Mouse (Mus musculus) stomach, embryonic 14.5 days (tissue): ENCODE results near the gene Kcns3. TPM values are rescaled to one million over a fixed set of nuclear protein-coding genes. Genes with fewer than 3 reads are reported as not detected.
"Not testable (repeated sequence)": the region's sequence is repeated elsewhere in the genome, so short reads cannot be mapped to it uniquely, and the experiment has no call there.

Source experiments
- ATAC-seq: fragments of 200-750 bp; cut with Nextera tagmentation; 2 replicates; pipeline ENCODE4 v1.8.0; 2017; ENCODE audit warnings: low read depth, moderate TSS enrichment; ENCODE audit not compliant: insufficient number of reproducible peaks, insufficient read depth, low FRiP score
- H3K27ac ChIP-seq: fragments of 300-500 bp; sonication (generic); 2 replicates; pipeline ENCODE4 v1.5.1; 2014; ENCODE audit warnings: mild to moderate bottlenecking, low read length, moderate library complexity, mixed read lengths
- H3K27me3 ChIP-seq: fragments of 300-500 bp; sonication (generic); 2 replicates; pipeline ENCODE4 v1.6.1; 2014; ENCODE audit warnings: low read length, control low read depth, mixed read lengths; ENCODE audit not compliant: control insufficient read depth, insufficient read depth
- H3K36me3 ChIP-seq: fragments of 300-500 bp; sonication (generic); 2 replicates; pipeline ENCODE4 v1.6.1; 2014; ENCODE audit warnings: mild to moderate bottlenecking, control low read depth, low read length, moderate library complexity, mixed read lengths; ENCODE audit not compliant: control insufficient read depth, insufficient read depth
- H3K4me1 ChIP-seq: fragments of 300-500 bp; sonication (generic); 2 replicates; pipeline ENCODE4 v1.6.1; 2014; ENCODE audit warnings: low read length, control low read depth, mixed read lengths; ENCODE audit not compliant: control insufficient read depth, insufficient read depth
- H3K4me2 ChIP-seq: fragments of 300-500 bp; sonication (generic); replicated peaks from 2 replicates; pipeline ENCODE4 v1.6.1; 2014; ENCODE audit warnings: low read depth, low read length, control low read depth
- H3K4me3 ChIP-seq: fragments of 300-500 bp; sonication (generic); 2 replicates; pipeline ENCODE4 v1.5.1; 2014; ENCODE audit warnings: low read depth, low read length, control low read depth
- H3K9ac ChIP-seq: fragments of 300-500 bp; sonication (generic); replicated peaks from 2 replicates; pipeline ENCODE4 v1.6.1; 2014; ENCODE audit warnings: low read depth, mild to moderate bottlenecking, control low read depth, low read length, moderate library complexity, mixed read lengths
- H3K9me3 ChIP-seq: fragments of 300-500 bp; sonication (generic); 2 replicates; pipeline ENCODE4 v1.6.1; 2016; ENCODE audit warnings: low read depth, low read length, control low read depth; ENCODE audit not compliant: control insufficient read depth
- WGBS: fragments of 180-500 bp; shearing (Covaris S2); extraction: QIAGEN DNeasy Blood & Tissue Kit; methylation state at CpG from one replicate; pipeline ENCODE4 v1.1.7; 2014; 5-methylcytosine and 5-hydroxymethylcytosine counted together
- polyA plus RNA-seq: library from polyadenylated mRNA; unstranded; fragments of >200 nt; fragmentation: Nextera tagmentation; extraction: Ambion mirVana; gene quantifications from 2 replicates; pipeline ENCODE4 v1.2.1, GENCODE M21; 2014

The Kcns3 gene
- polyA plus RNA-seq, 1 experiment from 2014 or later = 19.8 TPM

DNA sequence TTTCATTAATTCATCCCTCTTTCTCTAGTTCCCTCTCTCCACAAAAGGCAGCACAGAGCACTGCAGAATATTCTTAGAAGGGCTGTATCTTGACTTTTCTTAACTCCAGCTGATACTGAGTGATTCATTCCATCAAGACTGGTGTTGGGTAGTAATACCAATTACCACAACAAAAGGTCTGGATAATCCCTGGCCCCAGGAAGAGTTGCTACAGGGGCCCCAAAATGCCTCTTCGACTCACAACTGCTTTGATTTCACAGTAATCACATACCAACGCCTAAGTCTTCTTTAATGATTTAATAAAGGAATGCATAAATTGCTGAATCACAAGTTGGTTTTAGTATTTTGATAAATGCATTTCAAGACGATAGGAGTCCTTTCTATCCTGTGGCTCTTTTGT is 21.7 kb downstream of the Kcns3 start:
- no peaks in the 10 kb centered on the region for H3K4me1 ChIP-seq
- no peak overlapping the region for H3K4me3 ChIP-seq
- no peak for ATAC-seq
- H3K27ac ChIP-seq = no peak overlapping the region
- 51% methylated on average over 3 of the region's 3 CpGs for WGBS
- no peaks in the 10 kb centered on the region for H3K9me3 ChIP-seq
- H3K27me3 ChIP-seq = no peaks in the 10 kb centered on the region
- no peaks in the 10 kb centered on the region for H3K36me3 ChIP-seq
- no peak overlapping the region for H3K9ac ChIP-seq
- H3K4me2 ChIP-seq = no peak overlapping the region

DNA sequence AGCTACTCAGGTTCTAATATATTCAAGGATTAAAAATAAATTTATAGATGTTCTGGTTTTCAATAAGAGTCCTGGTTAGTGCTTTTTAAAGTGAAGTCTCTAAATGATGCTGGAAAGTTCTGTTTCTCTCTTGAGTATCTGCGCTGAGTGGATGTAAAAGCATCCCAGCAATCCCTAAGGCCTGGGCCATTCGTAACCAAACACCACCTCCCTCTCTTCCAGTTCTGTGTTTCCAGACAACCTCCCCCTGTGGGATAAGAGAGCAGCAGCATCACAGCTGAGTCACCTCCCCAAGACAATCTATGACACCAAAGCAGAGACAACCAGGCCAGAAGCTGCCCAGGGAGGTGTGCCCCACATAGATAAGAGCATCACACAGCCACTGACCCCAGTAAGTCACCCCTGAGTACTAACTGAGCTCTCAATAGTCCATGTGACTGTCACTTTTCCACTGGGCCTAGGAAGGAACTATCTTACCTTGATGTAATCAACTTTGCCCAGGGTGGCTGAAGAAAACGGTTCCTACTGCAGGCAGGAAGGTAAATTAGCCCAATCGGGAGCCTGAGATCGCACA is 24.6 kb downstream of the Kcns3 start:
- Histone ChIP-seq H3K4me3 (no peak overlapping the region), H3K9ac (no peak overlapping the region), H3K36me3 (no peaks in the 10 kb centered on the region), H3K9me3 (no peaks in the 10 kb centered on the region), H3K4me1 (no peaks in the 10 kb centered on the region), H3K27me3 (no peaks in the 10 kb centered on the region), H3K27ac (no peak overlapping the region), H3K4me2 (no peak overlapping the region)
- ATAC-seq = no peak
- 65% methylated on average over 5 of the region's 5 CpGs for WGBS

DNA sequence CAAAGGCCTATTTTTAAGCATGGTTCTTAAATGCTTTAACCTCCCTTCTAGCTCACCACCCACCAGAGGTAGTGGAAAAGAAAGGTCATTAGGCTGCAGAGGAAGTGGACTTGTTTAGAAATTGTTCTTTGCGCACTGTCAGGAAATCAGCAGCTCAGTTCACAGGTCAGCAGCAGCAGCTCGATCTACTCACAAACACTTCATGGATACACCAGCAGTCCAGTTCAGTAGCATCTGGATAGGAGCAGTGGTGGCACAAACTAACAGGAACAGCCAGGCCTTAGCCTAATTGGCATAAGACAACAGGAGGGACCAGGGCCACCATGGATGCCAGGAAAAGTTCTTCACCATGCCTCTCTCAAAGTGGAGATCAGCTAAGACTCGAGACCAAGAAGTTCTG is 49.3 kb downstream of the Kcns3 start:
- 69% methylated on average over 3 of the region's 3 CpGs for WGBS
- no peaks in the 10 kb centered on the region for H3K9me3 ChIP-seq
- H3K9ac ChIP-seq = no peak overlapping the region
- H3K36me3 ChIP-seq = no peaks in the 10 kb centered on the region
- no peaks in the 10 kb centered on the region for H3K4me1 ChIP-seq
- no peak for ATAC-seq
- no peak overlapping the region for H3K4me3 ChIP-seq
- no peak overlapping the region for H3K4me2 ChIP-seq
- H3K27me3 ChIP-seq = no peaks in the 10 kb centered on the region
- no peak overlapping the region for H3K27ac ChIP-seq

DNA sequence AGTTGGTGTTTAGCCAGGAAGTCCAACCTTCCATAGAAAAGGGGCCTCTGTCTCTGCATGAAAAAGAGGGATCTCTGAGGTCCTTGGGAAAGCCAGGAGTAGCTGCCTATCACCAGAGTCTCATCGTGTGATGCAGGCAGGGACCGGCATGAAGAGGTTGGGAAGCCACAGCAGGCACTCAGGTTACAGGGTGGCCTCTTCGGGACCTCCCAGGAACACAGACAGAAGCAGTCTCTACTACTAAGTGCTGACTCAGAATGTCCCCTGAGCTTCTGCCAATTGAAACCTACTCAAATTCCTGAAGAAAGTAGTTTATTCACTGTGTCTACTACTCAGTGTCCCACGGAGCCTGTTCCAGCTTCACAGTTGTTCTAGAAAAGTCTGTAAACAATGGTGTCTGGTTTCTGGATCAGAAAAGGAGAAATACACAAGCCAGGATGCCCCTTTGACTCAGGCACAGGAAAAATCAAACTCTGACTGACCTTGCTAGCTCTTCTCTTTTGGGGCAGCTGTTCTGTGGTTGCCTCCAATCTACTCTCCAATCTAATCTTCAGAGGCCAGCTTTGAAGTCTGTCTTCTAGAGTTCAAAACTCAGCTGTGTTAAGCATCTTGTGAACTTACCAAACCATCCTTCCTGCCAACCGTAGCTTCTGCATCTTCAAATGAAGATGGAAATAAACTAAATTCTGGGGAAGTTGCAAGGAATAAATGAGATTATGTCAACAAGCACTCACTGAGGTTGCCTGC is 62.1 kb downstream of the Kcns3 start:
- no peaks in the 10 kb centered on the region for H3K9me3 ChIP-seq
- no peak overlapping the region for H3K4me2 ChIP-seq
- ATAC-seq = peak; percentile 42; the same call in 1 of the 2 replicates
- H3K9ac ChIP-seq = no peak overlapping the region
- no peak overlapping the region for H3K27ac ChIP-seq
- H3K27me3 ChIP-seq = no peaks in the 10 kb centered on the region
- WGBS = 39% methylated on average over 5 of the region's 5 CpGs
- no peak overlapping the region for H3K4me3 ChIP-seq
- no peaks in the 10 kb centered on the region for H3K4me1 ChIP-seq
- no peaks in the 10 kb centered on the region for H3K36me3 ChIP-seq

DNA sequence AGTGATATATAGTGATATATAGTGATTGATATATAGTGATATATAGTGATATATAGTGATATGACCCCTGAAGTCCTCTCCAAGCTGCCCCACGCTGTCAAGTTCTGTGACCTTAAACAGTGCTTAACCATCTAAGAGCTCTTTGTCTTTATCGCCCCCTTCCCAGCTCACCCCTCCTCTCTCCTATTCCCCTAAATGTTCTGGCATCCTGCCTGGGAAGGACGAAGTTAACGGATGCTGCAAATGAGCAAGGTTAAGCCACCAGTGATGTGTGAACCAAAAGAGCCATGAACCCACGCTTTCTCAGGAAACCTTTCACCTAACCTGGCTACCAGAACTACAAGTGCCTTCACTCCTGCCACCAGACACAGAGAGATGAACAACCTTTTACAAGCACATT is 64.0 kb downstream of the Kcns3 start:
- Histone ChIP-seq H3K4me2 (no peak overlapping the region), H3K4me3 (no peak overlapping the region), H3K36me3 (no peaks in the 10 kb centered on the region), H3K9ac (no peak overlapping the region), H3K4me1 (no peaks in the 10 kb centered on the region), H3K27me3 (no peaks in the 10 kb centered on the region), H3K27ac (no peak overlapping the region), H3K9me3 (no peaks in the 10 kb centered on the region)
- 47% methylated on average over 5 of the region's 5 CpGs for WGBS
- no peak for ATAC-seq

DNA sequence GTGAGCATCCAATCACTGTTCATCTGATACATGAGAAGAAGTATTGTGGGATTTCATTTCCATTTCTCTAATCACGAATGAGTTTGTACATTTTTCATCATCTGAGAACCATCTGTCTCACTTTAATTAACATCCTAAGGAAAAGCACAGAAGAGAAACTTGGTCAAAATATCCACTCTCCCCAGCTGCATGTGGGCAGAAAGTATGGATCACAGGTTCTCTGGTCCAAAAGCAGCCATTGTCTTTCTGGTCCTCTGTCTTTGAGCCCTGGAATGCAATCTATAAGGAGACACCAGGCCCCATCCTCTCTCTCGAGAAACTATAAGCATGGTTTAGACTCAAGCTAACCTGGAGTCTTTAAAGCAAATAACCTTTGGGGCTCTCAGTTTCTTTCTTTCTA is 79.8 kb downstream of the Kcns3 start:
- WGBS = 78% methylated on average over 2 of the region's 2 CpGs
- no peak for ATAC-seq
- Histone ChIP-seq H3K4me2 (no peak overlapping the region), H3K9ac (no peak overlapping the region), H3K9me3 (no peaks in the 10 kb centered on the region), H3K27ac (no peak overlapping the region), H3K36me3 (no peaks in the 10 kb centered on the region), H3K4me3 (no peak overlapping the region), H3K27me3 (no peaks in the 10 kb centered on the region), H3K4me1 (no peaks in the 10 kb centered on the region)

DNA sequence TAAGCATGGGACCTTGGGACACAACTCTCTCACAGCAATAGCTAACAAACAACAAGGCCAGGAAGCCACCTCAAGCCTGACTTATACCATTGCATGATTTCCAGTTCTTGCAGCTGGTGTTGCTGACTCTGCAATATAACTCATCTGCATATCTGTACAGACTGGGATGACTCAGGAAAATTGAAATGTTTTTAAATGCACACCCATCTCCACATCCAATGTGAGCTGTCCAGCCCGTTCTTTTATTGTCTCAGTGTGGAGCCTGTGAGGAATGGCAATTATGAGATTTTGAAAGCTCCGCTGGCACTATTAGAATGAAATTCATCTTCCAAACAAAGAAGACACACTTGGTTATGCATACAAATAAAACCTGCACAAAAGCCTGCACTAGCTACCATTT is 84.0 kb downstream of the Kcns3 start:
- no peak overlapping the region for H3K27ac ChIP-seq
- H3K36me3 ChIP-seq = no peaks in the 10 kb centered on the region
- no peaks in the 10 kb centered on the region for H3K27me3 ChIP-seq
- no peaks in the 10 kb centered on the region for H3K4me1 ChIP-seq
- no peak overlapping the region for H3K9ac ChIP-seq
- H3K4me2 ChIP-seq = no peak overlapping the region
- H3K9me3 ChIP-seq = no peaks in the 10 kb centered on the region
- WGBS = 68% methylated on average over 2 of the region's 2 CpGs
- no peak overlapping the region for H3K4me3 ChIP-seq
- no peak for ATAC-seq

DNA sequence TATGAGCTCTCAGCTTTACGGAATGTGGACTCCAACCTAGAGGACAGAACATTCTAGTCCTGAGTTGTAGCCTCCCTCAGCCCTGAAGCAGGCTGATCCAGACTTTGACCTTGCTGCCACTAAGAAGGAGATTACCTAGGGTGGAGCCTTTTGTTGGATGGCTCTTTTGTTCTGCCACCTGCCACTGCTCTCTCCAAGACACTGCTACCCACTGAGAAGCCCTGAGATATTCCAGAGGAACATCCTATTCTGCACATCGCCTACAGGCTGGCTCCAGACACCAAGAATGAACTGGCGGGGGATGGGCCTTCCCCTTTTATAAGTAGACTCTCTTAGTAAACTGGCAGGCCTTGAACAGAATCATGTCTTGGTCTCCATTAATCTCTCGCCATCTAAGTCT is 98.2 kb downstream of the Kcns3 start:
- H3K4me3 ChIP-seq, H3K4me2 ChIP-seq, H3K4me1 ChIP-seq, H3K27me3 ChIP-seq, H3K9me3 ChIP-seq, H3K36me3 ChIP-seq, ATAC-seq, H3K27ac ChIP-seq, H3K9ac ChIP-seq: not testable (repeated sequence)
- 81% methylated on average over 4 of the region's 4 CpGs for WGBS

DNA sequence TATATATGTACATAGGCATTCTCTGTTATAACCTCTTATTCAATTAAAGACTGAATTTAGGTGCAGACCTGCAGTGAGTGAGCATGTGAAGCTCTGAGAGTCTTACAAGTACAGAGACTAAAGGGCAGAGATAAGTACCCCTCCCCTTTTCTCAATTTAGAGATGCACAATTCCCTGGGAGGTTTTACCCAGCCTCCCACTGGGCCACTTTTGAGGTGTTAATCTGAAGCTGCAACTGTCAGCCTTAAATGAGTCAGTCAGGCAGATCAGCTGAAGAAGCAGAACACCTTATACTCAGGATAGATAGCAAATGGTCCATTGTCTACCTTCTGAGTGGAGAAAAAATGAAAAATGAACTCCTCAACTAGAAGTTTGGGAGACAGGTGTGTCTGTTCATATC is 109.0 kb downstream of the Kcns3 start:
- ATAC-seq = no peak
- Histone ChIP-seq H3K36me3 (no peaks in the 10 kb centered on the region), H3K27ac (no peak overlapping the region)

More for the DNA sequence above, 109.0 kb downstream of the Kcns3 start:
- Histone ChIP-seq H3K4me2 (no peak overlapping the region), H3K9me3 (no peaks in the 10 kb centered on the region), H3K9ac (no peak overlapping the region), H3K27me3 (no peaks in the 10 kb centered on the region), H3K4me3 (no peak overlapping the region), H3K4me1 (no peaks in the 10 kb centered on the region)
